Mouse (Mus musculus) intestine, embryonic 14.5 days (tissue): ENCODE results near the gene Dhcr7. TPM values are rescaled to one million over a fixed set of nuclear protein-coding genes. Genes with fewer than 3 reads are reported as not detected.

ENCODE experiments used
- ATAC-seq: fragments of 200-750 bp; cut with Nextera tagmentation; replicated peaks from 2 replicates; pipeline ENCODE4 v1.8.0; 2017; ENCODE audit warnings: low read depth, moderate number of reproducible peaks, moderate TSS enrichment, moderate library complexity; ENCODE audit not compliant: low FRiP score, low TSS enrichment
- DNase-seq: peaks from one replicate; pipeline ENCODE4 v3.0.0-alpha.2; 2018; ENCODE audit warnings: low spot score
- H3K27ac ChIP-seq: fragments of 300-500 bp; sonication (generic); 2 replicates; pipeline ENCODE4 v1.5.1; 2014; ENCODE audit warnings: low read depth, mild to moderate bottlenecking, control low read depth
- H3K27me3 ChIP-seq: fragments of 300-500 bp; sonication (generic); replicated peaks from 2 replicates; pipeline ENCODE4 v1.6.1; 2014; ENCODE audit warnings: low read length, control low read depth; ENCODE audit not compliant: control insufficient read depth, insufficient read depth
- H3K36me3 ChIP-seq: fragments of 300-500 bp; sonication (generic); 2 replicates; pipeline ENCODE4 v1.6.1; 2014; ENCODE audit warnings: low read length, control low read depth; ENCODE audit not compliant: control insufficient read depth, insufficient read depth
- H3K4me1 ChIP-seq: fragments of 300-500 bp; sonication (generic); replicated peaks from 2 replicates; pipeline ENCODE4 v1.6.1; 2014; ENCODE audit warnings: low read length, control low read depth, mixed read lengths; ENCODE audit not compliant: control insufficient read depth, insufficient read depth
- H3K4me2 ChIP-seq: fragments of 300-500 bp; sonication (generic); 2 replicates; pipeline ENCODE4 v1.6.1; 2014; ENCODE audit warnings: low read length
- H3K4me3 ChIP-seq: fragments of 300-500 bp; sonication (generic); 2 replicates; pipeline ENCODE4 v1.5.1; 2014; ENCODE audit warnings: low read depth, low read length, control low read depth, mixed read lengths
- H3K9ac ChIP-seq: fragments of 300-500 bp; sonication (generic); 2 replicates; pipeline ENCODE4 v1.6.1; 2014; ENCODE audit warnings: mild to moderate bottlenecking, low read length
- H3K9me3 ChIP-seq: fragments of 300-500 bp; sonication (generic); 2 replicates; pipeline ENCODE4 v1.6.1; 2016; ENCODE audit warnings: low read length, control low read depth; ENCODE audit not compliant: control insufficient read depth
- whole genome bisulfite sequencing: fragments of 180-500 bp; shearing (Covaris S2); extraction: QIAGEN DNeasy Blood & Tissue Kit; methylation state at CpG from one replicate; pipeline ENCODE4 v1.1.7; 2014; 5-methylcytosine and 5-hydroxymethylcytosine counted together
- polyA plus RNA-seq: library from polyadenylated mRNA; unstranded; fragments of >200 nt; fragmentation: Nextera tagmentation; extraction: Ambion mirVana; gene quantifications from 2 replicates; pipeline ENCODE4 v1.2.1, GENCODE M21; 2014

The Dhcr7 gene
- polyA plus RNA-seq, 1 experiment from 2014 or later: 84.3 TPM

GRCm38 (mm10) chr7:143798783-143799182, 24.2 kb upstream of the Dhcr7 start:
- DNase-seq (no peak), ATAC-seq (no peak)
- Histone ChIP-seq H3K36me3 (peaks cover 83% of the 10 kb centered on the region), H3K27ac (no peak overlapping the region), H3K27me3 (no peaks in the 10 kb centered on the region), H3K4me1 (no peaks in the 10 kb centered on the region), H3K4me2 (no peak overlapping the region), H3K4me3 (no peak overlapping the region), H3K9me3 (no peaks in the 10 kb centered on the region), H3K9ac (no peak overlapping the region)
- 92% methylated on average over 4 of the region's 4 CpGs for WGBS

- ATAC-seq (no peak), DNase-seq (no peak)
- no peaks in the 10 kb centered on the region for H3K4me1 ChIP-seq
- 85% methylated on average over 1 of the region's 1 CpGs for WGBS
- H3K27me3 ChIP-seq: no peaks in the 10 kb centered on the region
- H3K9ac ChIP-seq: no peak overlapping the region
- H3K4me3 ChIP-seq: no peak overlapping the region
- peaks cover 81% of the 10 kb centered on the region for H3K36me3 ChIP-seq
- no peak overlapping the region for H3K4me2 ChIP-seq
- H3K9me3 ChIP-seq: no peaks in the 10 kb centered on the region
- H3K27ac ChIP-seq: no peak overlapping the region
These were observed 22.2 kb upstream of the Dhcr7 start for GRCm38 (mm10) chr7:143800770-143801169.

- Histone ChIP-seq H3K9ac (no peak overlapping the region), H3K4me2 (no peak overlapping the region), H3K27ac (no peak overlapping the region), H3K4me1 (no peaks in the 10 kb centered on the region), H3K36me3 (peaks cover 80% of the 10 kb centered on the region), H3K27me3 (no peaks in the 10 kb centered on the region), H3K4me3 (no peak overlapping the region), H3K9me3 (no peaks in the 10 kb centered on the region)
- ATAC-seq (no peak), DNase-seq (no peak)
- WGBS: 84% methylated on average over 8 of the region's 8 CpGs
These were observed 21.5 kb upstream of the Dhcr7 start for GRCm38 (mm10) chr7:143801195-143802065.

- Histone ChIP-seq H3K4me1 (no peaks in the 10 kb centered on the region), H3K4me3 (no peak overlapping the region), H3K27ac (no peak overlapping the region), H3K27me3 (no peaks in the 10 kb centered on the region), H3K36me3 (peaks cover 70% of the 10 kb centered on the region), H3K9ac (no peak overlapping the region), H3K4me2 (no peak overlapping the region), H3K9me3 (no peaks in the 10 kb centered on the region)
- ATAC-seq (no peak), DNase-seq (no peak)
- WGBS: 52% methylated on average over 5 of the region's 5 CpGs
These were observed 17.7 kb upstream of the Dhcr7 start for GRCm38 (mm10) chr7:143805199-143805624.

- Histone ChIP-seq H3K4me3 (no peak overlapping the region), H3K27me3 (no peaks in the 10 kb centered on the region), H3K4me1 (no peaks in the 10 kb centered on the region), H3K27ac (no peak overlapping the region), H3K36me3 (peaks cover 61% of the 10 kb centered on the region), H3K9me3 (no peaks in the 10 kb centered on the region), H3K4me2 (no peak overlapping the region), H3K9ac (no peak overlapping the region)
- ATAC-seq (no peak), DNase-seq (no peak)
- 39% methylated on average over 1 of the region's 1 CpGs for WGBS
These were observed 14.0 kb upstream of the Dhcr7 start for GRCm38 (mm10) chr7:143808909-143809308.

- H3K9me3 ChIP-seq: no peaks in the 10 kb centered on the region
- no peak overlapping the region for H3K9ac ChIP-seq
- no peak overlapping the region for H3K4me2 ChIP-seq
- WGBS: 60% methylated on average over 4 of the region's 4 CpGs
- no peak for DNase-seq
- ATAC-seq: no peak
- H3K36me3 ChIP-seq: peaks cover 29% of the 10 kb centered on the region
- H3K4me3 ChIP-seq: no peak overlapping the region
- peaks cover 14% of the 10 kb centered on the region for H3K4me1 ChIP-seq
- no peaks in the 10 kb centered on the region for H3K27me3 ChIP-seq
- H3K27ac ChIP-seq: no peak overlapping the region
These were observed 3.7 kb upstream of the Dhcr7 start for GRCm38 (mm10) chr7:143819201-143819600.

- H3K27ac ChIP-seq: no peak overlapping the region
These were observed 1.7 kb upstream of the Dhcr7 start for GRCm38 (mm10) chr7:143821241-143821640.

GRCm38 (mm10) chr7:143823266-143823605, 291 bp downstream of the Dhcr7 start:
- peak overlapping the region; percentile 61 for H3K4me2 ChIP-seq
- peak; percentile 28 for ATAC-seq
- peak overlapping the region; percentile 65; the same call in 1 of the 2 replicates for H3K27ac ChIP-seq
- 78% methylated on average over 4 of the region's 4 CpGs for WGBS
- peaks cover 6% of the 10 kb centered on the region for H3K36me3 ChIP-seq
- H3K4me3 ChIP-seq: peak overlapping the region; percentile 70
- H3K9ac ChIP-seq: peak overlapping the region; percentile 45
- H3K4me1 ChIP-seq: peaks cover 14% of the 10 kb centered on the region
- no peaks in the 10 kb centered on the region for H3K9me3 ChIP-seq
- no peak for DNase-seq
- H3K27me3 ChIP-seq: no peaks in the 10 kb centered on the region

More at GRCm38 (mm10) chr7:143821241-143821640, 1.7 kb upstream of the Dhcr7 start:
- Histone ChIP-seq H3K9ac (no peak overlapping the region), H3K4me2 (peak overlapping the region; percentile 94; the same call in 1 of the 2 replicates), H3K4me3 (no peak overlapping the region), H3K4me1 (peaks cover 14% of the 10 kb centered on the region), H3K36me3 (peaks cover 15% of the 10 kb centered on the region), H3K27me3 (no peaks in the 10 kb centered on the region), H3K9me3 (no peaks in the 10 kb centered on the region)
- ATAC-seq (no peak), DNase-seq (no peak)
- WGBS: 79% methylated on average over 2 of the region's 2 CpGs

- ATAC-seq: no peak
- no peak overlapping the region for H3K4me3 ChIP-seq
- H3K27ac ChIP-seq: no peak overlapping the region
- DNase-seq: no peak
- H3K9ac ChIP-seq: no peak overlapping the region
- no peaks in the 10 kb centered on the region for H3K9me3 ChIP-seq
- no peaks in the 10 kb centered on the region for H3K36me3 ChIP-seq
- H3K4me1 ChIP-seq: peaks cover 17% of the 10 kb centered on the region
- no peak overlapping the region for H3K4me2 ChIP-seq
- H3K27me3 ChIP-seq: no peaks in the 10 kb centered on the region
- 94% methylated on average over 2 of the region's 2 CpGs for WGBS
These were observed 4.0 kb downstream of the Dhcr7 start for GRCm38 (mm10) chr7:143826985-143827384.
